Mouse (Mus musculus) C2C12 (cell line): ENCODE measurements around the gene Nrxn1.

Experiments used
- CTCF ChIP-seq: IDR thresholded peaks from one replicate; pipeline ENCODE4 v1.5.1; 2011; ENCODE audit not compliant: control insufficient read depth, insufficient read depth, insufficient read length
- MAX ChIP-seq: IDR thresholded peaks from one replicate; pipeline ENCODE4 v1.6.1; 2011; ENCODE audit warnings: mild to moderate bottlenecking, control low read depth
- MYOD1 ChIP-seq: IDR thresholded peaks from one replicate; pipeline ENCODE4 v1.6.1; 2011; ENCODE audit warnings: low read depth; ENCODE audit not compliant: control insufficient read depth, insufficient read length

GRCm38 (mm10) chr17:90599570-90600524 lies 493.0 kb downstream of the Nrxn1 start:
- no peak for TF ChIP-seq MAX
- TF ChIP-seq CTCF = no peak
- TF ChIP-seq MYOD1 = no peak
